Mouse (Mus musculus) stomach, embryonic 15.5 days (tissue): ENCODE data around the gene Pik3c2a. TPM values are rescaled to one million over a fixed set of nuclear protein-coding genes. Genes with fewer than 3 reads are reported as not detected.

Experiments used
- ATAC-seq: fragments of 200-750 bp; cut with Nextera tagmentation; 2 replicates; pipeline ENCODE4 v1.8.0; 2017; ENCODE audit warnings: low read depth, moderate number of reproducible peaks, moderate TSS enrichment; ENCODE audit not compliant: insufficient read depth, low FRiP score
- H3K27ac ChIP-seq: fragments of 300-500 bp; sonication (generic); 2 replicates; pipeline ENCODE4 v1.5.1; 2015; ENCODE audit warnings: mild to moderate bottlenecking, inconsistent platforms
- H3K27me3 ChIP-seq: fragments of 300-500 bp; sonication (generic); replicated peaks from 2 replicates; pipeline ENCODE4 v1.6.1; 2015; ENCODE audit warnings: inconsistent platforms
- H3K36me3 ChIP-seq: fragments of 300-500 bp; sonication (generic); 2 replicates; pipeline ENCODE4 v1.6.1; 2015; ENCODE audit warnings: inconsistent platforms
- H3K4me1 ChIP-seq: fragments of 300-500 bp; sonication (generic); 2 replicates; pipeline ENCODE4 v1.6.1; 2015; ENCODE audit warnings: inconsistent platforms
- H3K4me2 ChIP-seq: fragments of 300-500 bp; sonication (generic); 2 replicates; pipeline ENCODE4 v1.6.1; 2015; ENCODE audit warnings: mild to moderate bottlenecking, inconsistent platforms
- H3K4me3 ChIP-seq: fragments of 300-500 bp; sonication (generic); replicated peaks from 2 replicates; pipeline ENCODE4 v1.5.1; 2015; ENCODE audit warnings: inconsistent platforms
- H3K9ac ChIP-seq: fragments of 300-500 bp; sonication (generic); 2 replicates; pipeline ENCODE4 v1.6.1; 2015; ENCODE audit warnings: inconsistent platforms
- H3K9me3 ChIP-seq: fragments of 300-500 bp; sonication (generic); 2 replicates; pipeline ENCODE4 v1.6.1; 2016; ENCODE audit warnings: inconsistent platforms
- WGBS: fragments of 180-500 bp; shearing (Covaris S2); methylation state at CpG from one replicate; pipeline ENCODE4 v1.1.7; 2015; 5-methylcytosine and 5-hydroxymethylcytosine counted together
- polyA plus RNA-seq: library from polyadenylated mRNA; unstranded; fragments of >200 nt; fragmentation: Nextera tagmentation; extraction: Ambion mirVana; gene quantifications from 2 replicates; pipeline ENCODE4 v1.2.1, GENCODE M21; 2015

Pik3c2a gene
- polyA plus RNA-seq = 26.4 TPM in 2 replicates

- no peaks in the 10 kb centered on the region for H3K27me3 ChIP-seq
- H3K27ac ChIP-seq = peak within 1 kb of the TSS; percentile 94
- ATAC-seq = peak; percentile 97
- peak within 1 kb of the TSS; percentile 92 for H3K4me2 ChIP-seq
- peak within 1 kb of the TSS; percentile 77 for H3K4me3 ChIP-seq
- no peaks in the 10 kb centered on the region for H3K9me3 ChIP-seq
- WGBS = under 1% methylated on average over 57 of the region's 72 CpGs
- 0 out of 2 replicates have a peak, but pooled peaks cover 6% of the 10 kb centered on the region for H3K4me1 ChIP-seq
- H3K9ac ChIP-seq = peak within 1 kb of the TSS; percentile 82
- no peaks in the 10 kb centered on the region for H3K36me3 ChIP-seq
Measured at GRCm38 (mm10) chr7:116443004-116443696, at the start of gene Pik3c2a. Gene Pik3c2a, minus strand, starts transcription at chr7:116443449.

- Histone ChIP-seq H3K27ac (no peak overlapping the region), H3K36me3 (no peaks in the 10 kb centered on the region), H3K4me3 (no peak overlapping the region), H3K9ac (no peak overlapping the region), H3K4me1 (no peaks in the 10 kb centered on the region), H3K27me3 (no peaks in the 10 kb centered on the region), H3K4me2 (no peak overlapping the region), H3K9me3 (no peaks in the 10 kb centered on the region)
- no peak for ATAC-seq
- WGBS = 73% methylated on average over 4 of the region's 4 CpGs
Measured at GRCm38 (mm10) chr7:116491113-116491512, 47.9 kb upstream of the Pik3c2a start.

- H3K27me3 ChIP-seq = no peaks in the 10 kb centered on the region
- no peak overlapping the region for H3K27ac ChIP-seq
- no peaks in the 10 kb centered on the region for H3K9me3 ChIP-seq
- ATAC-seq = no peak
- WGBS = 74% methylated on average over 1 of the region's 1 CpGs
- H3K4me2 ChIP-seq = no peak overlapping the region
- H3K9ac ChIP-seq = no peak overlapping the region
- H3K4me1 ChIP-seq = no peaks in the 10 kb centered on the region
- H3K36me3 ChIP-seq = no peaks in the 10 kb centered on the region
- H3K4me3 ChIP-seq = no peak overlapping the region
Measured at GRCm38 (mm10) chr7:116485062-116485601, 41.9 kb upstream of the Pik3c2a start.

GRCm38 (mm10) chr7:116484213-116484612 lies 41.0 kb upstream of the Pik3c2a start:
- Histone ChIP-seq H3K27ac (no peak overlapping the region), H3K4me2 (no peak overlapping the region), H3K4me1 (no peaks in the 10 kb centered on the region), H3K36me3 (no peaks in the 10 kb centered on the region), H3K27me3 (no peaks in the 10 kb centered on the region), H3K4me3 (no peak overlapping the region), H3K9ac (no peak overlapping the region), H3K9me3 (no peaks in the 10 kb centered on the region)
- WGBS = 69% methylated on average over 5 of the region's 5 CpGs
- ATAC-seq = no peak

GRCm38 (mm10) chr7:116483782-116484181 lies 40.5 kb upstream of the Pik3c2a start:
- H3K27ac ChIP-seq = no peak overlapping the region
- no peaks in the 10 kb centered on the region for H3K36me3 ChIP-seq
- no peak overlapping the region for H3K4me2 ChIP-seq
- H3K27me3 ChIP-seq = no peaks in the 10 kb centered on the region
- ATAC-seq = no peak
- H3K4me3 ChIP-seq = no peak overlapping the region
- no peaks in the 10 kb centered on the region for H3K4me1 ChIP-seq
- H3K9me3 ChIP-seq = no peaks in the 10 kb centered on the region
- H3K9ac ChIP-seq = no peak overlapping the region
- 69% methylated on average over 5 of the region's 5 CpGs for WGBS

GRCm38 (mm10) chr7:116483106-116483505 lies 39.9 kb upstream of the Pik3c2a start:
- Histone ChIP-seq H3K4me3 (no peak overlapping the region), H3K4me2 (no peak overlapping the region), H3K27ac (no peak overlapping the region), H3K9ac (no peak overlapping the region), H3K4me1 (no peaks in the 10 kb centered on the region), H3K27me3 (no peaks in the 10 kb centered on the region), H3K36me3 (no peaks in the 10 kb centered on the region), H3K9me3 (no peaks in the 10 kb centered on the region)
- 23% methylated on average over 1 of the region's 1 CpGs for WGBS
- no peak for ATAC-seq

GRCm38 (mm10) chr7:116476264-116476663 lies 33.0 kb upstream of the Pik3c2a start:
- no peak overlapping the region for H3K4me3 ChIP-seq
- no peak overlapping the region for H3K4me2 ChIP-seq
- H3K9ac ChIP-seq = no peak overlapping the region
- H3K36me3 ChIP-seq = no peaks in the 10 kb centered on the region
- H3K27ac ChIP-seq = no peak overlapping the region
- 72% methylated on average over 5 of the region's 5 CpGs for WGBS
- no peaks in the 10 kb centered on the region for H3K27me3 ChIP-seq
- ATAC-seq = no peak
- no peaks in the 10 kb centered on the region for H3K4me1 ChIP-seq
- H3K9me3 ChIP-seq = no peaks in the 10 kb centered on the region

- H3K36me3 ChIP-seq = no peaks in the 10 kb centered on the region
- no peaks in the 10 kb centered on the region for H3K9me3 ChIP-seq
- H3K27me3 ChIP-seq = no peaks in the 10 kb centered on the region
- H3K9ac ChIP-seq = no peak overlapping the region
- no peaks in the 10 kb centered on the region for H3K4me1 ChIP-seq
- H3K4me2 ChIP-seq = no peak overlapping the region
- no peak for ATAC-seq
- H3K4me3 ChIP-seq = no peak overlapping the region
- H3K27ac ChIP-seq = no peak overlapping the region
Measured at GRCm38 (mm10) chr7:116475836-116476235, 32.6 kb upstream of the Pik3c2a start.

- H3K9ac ChIP-seq = no peak overlapping the region
- H3K27ac ChIP-seq = no peak overlapping the region
- WGBS = 45% methylated on average over 8 of the region's 8 CpGs
- no peaks in the 10 kb centered on the region for H3K9me3 ChIP-seq
- no peaks in the 10 kb centered on the region for H3K36me3 ChIP-seq
- H3K27me3 ChIP-seq = no peaks in the 10 kb centered on the region
- ATAC-seq = no peak
- H3K4me1 ChIP-seq = peaks cover 8% of the 10 kb centered on the region
- H3K4me3 ChIP-seq = no peak overlapping the region
- H3K4me2 ChIP-seq = no peak overlapping the region
Measured at GRCm38 (mm10) chr7:116462114-116462513, 18.9 kb upstream of the Pik3c2a start.

- no peak for ATAC-seq
Measured at GRCm38 (mm10) chr7:116458985-116459441, 15.8 kb upstream of the Pik3c2a start.

GRCm38 (mm10) chr7:116457391-116457790 lies 14.1 kb upstream of the Pik3c2a start:
- H3K4me2 ChIP-seq = no peak overlapping the region
- no peak overlapping the region for H3K27ac ChIP-seq
- no peaks in the 10 kb centered on the region for H3K9me3 ChIP-seq
- peaks cover 5% of the 10 kb centered on the region; the same call in 1 of the 2 replicates for H3K4me1 ChIP-seq
- no peak overlapping the region for H3K4me3 ChIP-seq
- no peaks in the 10 kb centered on the region for H3K27me3 ChIP-seq
- no peak for ATAC-seq
- H3K36me3 ChIP-seq = no peaks in the 10 kb centered on the region
- no peak overlapping the region for H3K9ac ChIP-seq
- 51% methylated on average over 6 of the region's 6 CpGs for WGBS

More at GRCm38 (mm10) chr7:116458985-116459441, 15.8 kb upstream of the Pik3c2a start:
- H3K4me1 ChIP-seq = peaks cover 8% of the 10 kb centered on the region
- H3K9me3 ChIP-seq = no peaks in the 10 kb centered on the region
- no peaks in the 10 kb centered on the region for H3K27me3 ChIP-seq
- H3K9ac ChIP-seq = no peak overlapping the region
- H3K4me3 ChIP-seq = no peak overlapping the region
- 27% methylated on average over 3 of the region's 3 CpGs for WGBS
- no peak overlapping the region for H3K4me2 ChIP-seq
- H3K27ac ChIP-seq = no peak overlapping the region
- H3K36me3 ChIP-seq = no peaks in the 10 kb centered on the region

- 66% methylated on average over 4 of the region's 4 CpGs for WGBS
- Histone ChIP-seq H3K4me1 (peaks cover 5% of the 10 kb centered on the region; the same call in 1 of the 2 replicates), H3K4me3 (no peak overlapping the region), H3K9me3 (no peaks in the 10 kb centered on the region), H3K27ac (no peak overlapping the region), H3K27me3 (no peaks in the 10 kb centered on the region), H3K9ac (no peak overlapping the region), H3K4me2 (no peak overlapping the region), H3K36me3 (no peaks in the 10 kb centered on the region)
- no peak for ATAC-seq
Measured at GRCm38 (mm10) chr7:116456964-116457363, 13.7 kb upstream of the Pik3c2a start.
